In genomic region chr10:122933053-122933838, GRCm38 (mm10) we compare ENCODE assay signal across 16 mouse cellular contexts.
DNase-seq lines count a peak whose midpoint lies in the region; ATAC-seq and TF ChIP-seq lines count a peak whose summit lies in the region.
"Had no signal": no experiment of that assay in that cellular context is flagged by ENCODE, and none has a peak within 500 bp of the region (broad histone marks: within the 10 kb centered on the region; RNA-seq: fewer than 3 reads in every experiment).

No protein-coding gene starts in this region.

- no peak overlapping the region for H3K9ac ChIP-seq in forebrain, embryonic 11.5 days (ENCODE audit: low read length)
- H3K9ac ChIP-seq in forebrain, embryonic 13.5 days, result no peak overlapping the region
- H3K9ac ChIP-seq in lung, postnatal 0 days (replicated peaks; ENCODE audit: low read depth), result no peak overlapping the region
- H3K9ac ChIP-seq in hindbrain, embryonic 16.5 days (ENCODE audit: low read depth, low read length), result no peak overlapping the region
- no peak overlapping the region for H3K9ac ChIP-seq in midbrain, embryonic 16.5 days (ENCODE audit: low read depth, low read length)

- H3K4me1 ChIP-seq in forebrain, embryonic 11.5 days (replicated peaks; ENCODE audit: control insufficient read depth, insufficient read depth, low read length), result peaks cover 19% of the 10 kb centered on the region
- H3K4me1 ChIP-seq in forebrain, embryonic 13.5 days, result peaks cover 45% of the 10 kb centered on the region
- peaks cover 5% of the 10 kb centered on the region; the same call in 1 of the 2 replicates for H3K4me1 ChIP-seq in lung, postnatal 0 days (ENCODE audit: insufficient read depth, low read depth, low read length)
- H3K4me1 ChIP-seq in hindbrain, embryonic 16.5 days (ENCODE audit: control insufficient read depth, insufficient read depth, low read depth, low read length), result peaks cover 34% of the 10 kb centered on the region
- peaks cover 33% of the 10 kb centered on the region for H3K4me1 ChIP-seq in midbrain, embryonic 16.5 days (ENCODE audit: control insufficient read depth, insufficient read depth, low read length)

- intact Hi-C loops in heart, postnatal 14 days (cut with DNase I), result no loop called here

- no peak for ATAC-seq in forebrain, embryonic 11.5 days (replicated peaks; ENCODE audit: low FRiP score)
- ATAC-seq in forebrain, embryonic 13.5 days, result no peak
- peak; percentile 68 for ATAC-seq in lung, postnatal 0 days
- ATAC-seq in hindbrain, embryonic 16.5 days, result no peak
- no peak for ATAC-seq in midbrain, embryonic 16.5 days
- ATAC-seq: Patski had no signal

- no peak overlapping the region for H3K4me2 ChIP-seq in forebrain, embryonic 11.5 days (ENCODE audit: low read depth, low read length, severe bottlenecking)
- H3K4me2 ChIP-seq in forebrain, embryonic 13.5 days, result no peak overlapping the region
- no peak overlapping the region for H3K4me2 ChIP-seq in lung, postnatal 0 days (replicated peaks; ENCODE audit: low read depth, low read length)
- no peak overlapping the region for H3K4me2 ChIP-seq in hindbrain, embryonic 16.5 days (ENCODE audit: low read length)
- H3K4me2 ChIP-seq in midbrain, embryonic 16.5 days (ENCODE audit: low read length), result no peak overlapping the region

- no peaks in the 10 kb centered on the region for H3K27me3 ChIP-seq in forebrain, embryonic 11.5 days (ENCODE audit: control insufficient read depth, insufficient read depth, low read length)
- no peaks in the 10 kb centered on the region for H3K27me3 ChIP-seq in forebrain, embryonic 13.5 days
- no peaks in the 10 kb centered on the region for H3K27me3 ChIP-seq in lung, postnatal 0 days (replicated peaks; ENCODE audit: insufficient read depth, low read length)
- no peaks in the 10 kb centered on the region for H3K27me3 ChIP-seq in hindbrain, embryonic 16.5 days (replicated peaks; ENCODE audit: control insufficient read depth, insufficient read depth, low read length)
- H3K27me3 ChIP-seq in midbrain, embryonic 16.5 days (ENCODE audit: control insufficient read depth, insufficient read depth, low read depth, low read length), result no peaks in the 10 kb centered on the region
- H3K27me3 ChIP-seq: Patski had no signal

- no peaks in the 10 kb centered on the region for H3K36me3 ChIP-seq in forebrain, embryonic 11.5 days (ENCODE audit: control insufficient read depth, insufficient read depth, low read length)
- no peaks in the 10 kb centered on the region for H3K36me3 ChIP-seq in forebrain, embryonic 13.5 days (ENCODE audit: poor library complexity, severe bottlenecking)
- H3K36me3 ChIP-seq in lung, postnatal 0 days (ENCODE audit: insufficient read depth, low read length), result no peaks in the 10 kb centered on the region
- H3K36me3 ChIP-seq in hindbrain, embryonic 16.5 days (ENCODE audit: control insufficient read depth, insufficient read depth, low read length), result no peaks in the 10 kb centered on the region
- H3K36me3 ChIP-seq in midbrain, embryonic 16.5 days (ENCODE audit: control insufficient read depth, insufficient read depth, low read length), result no peaks in the 10 kb centered on the region

- no peak overlapping the region for H3K27ac ChIP-seq in forebrain, embryonic 11.5 days (ENCODE audit: low read depth, low read length)
- H3K27ac ChIP-seq in forebrain, embryonic 13.5 days, result no peak overlapping the region
- no peak overlapping the region for H3K27ac ChIP-seq in lung, postnatal 0 days (ENCODE audit: low read length)
- H3K27ac ChIP-seq in hindbrain, embryonic 16.5 days (ENCODE audit: low read depth, low read length), result peak overlapping the region; percentile 54; the same call in 1 of the 2 replicates
- H3K27ac ChIP-seq in midbrain, embryonic 16.5 days (ENCODE audit: low read length), result peak overlapping the region; percentile 38; the same call in 1 of the 2 replicates
- H3K27ac ChIP-seq: kidney, postnatal 0 days; left cerebral cortex, adult 2 months had no signal

- no peak for TF ChIP-seq CTCF in lung, postnatal 0 days (IDR thresholded peaks at IDR 0.05)

- 82% methylated on average over 15 of the region's 15 CpGs for WGBS in forebrain, embryonic 11.5 days
- WGBS in forebrain, embryonic 13.5 days, result 93% methylated on average over 15 of the region's 15 CpGs
- WGBS in lung, postnatal 0 days, result 53% methylated on average over 15 of the region's 15 CpGs
- WGBS in hindbrain, embryonic 16.5 days, result 82% methylated on average over 15 of the region's 15 CpGs
- WGBS in midbrain, embryonic 16.5 days, result 90% methylated on average over 15 of the region's 15 CpGs

- no peak for TF ChIP-seq EP300 in lung, postnatal 0 days (IDR thresholded peaks at IDR 0.05)

- H3K4me3 ChIP-seq in forebrain, embryonic 11.5 days (ENCODE audit: low read depth, low read length), result no peak overlapping the region
- no peak overlapping the region for H3K4me3 ChIP-seq in forebrain, embryonic 13.5 days
- no peak overlapping the region for H3K4me3 ChIP-seq in lung, postnatal 0 days (ENCODE audit: low read depth, low read length)
- no peak overlapping the region for H3K4me3 ChIP-seq in hindbrain, embryonic 16.5 days (ENCODE audit: low read length)
- H3K4me3 ChIP-seq in midbrain, embryonic 16.5 days (ENCODE audit: low read depth, low read length), result no peak overlapping the region
- H3K4me3 ChIP-seq: left cerebral cortex, adult 2 months had no signal

- DNase-seq in forebrain, embryonic 11.5 days (ENCODE audit: low spot score), result peak; percentile 29
- peak; percentile 55 for DNase-seq in lung, postnatal 0 days (ENCODE audit: low spot score)
- no peak for DNase-seq in lung, adult 18-20 months
- no peak for DNase-seq in heart, postnatal 14 days
- no peak for DNase-seq in right cerebral cortex, adult 18-20 months
- DNase-seq: adrenal gland, postnatal 25 days; cerebellum, adult 11-12 months; gastrocnemius, postnatal 14 days; heart, postnatal 36 days; thymus, adult 2 months had no signal

- H3K9me3 ChIP-seq in forebrain, embryonic 11.5 days (ENCODE audit: control insufficient read depth, low read length), result no peaks in the 10 kb centered on the region
- H3K9me3 ChIP-seq in forebrain, embryonic 13.5 days (replicated peaks), result no peaks in the 10 kb centered on the region
- H3K9me3 ChIP-seq in lung, postnatal 0 days (ENCODE audit: low read length), result no peaks in the 10 kb centered on the region
- H3K9me3 ChIP-seq in hindbrain, embryonic 16.5 days (ENCODE audit: control insufficient read depth, low read length), result no peaks in the 10 kb centered on the region
- H3K9me3 ChIP-seq in midbrain, embryonic 16.5 days (replicated peaks; ENCODE audit: control insufficient read depth, low read length, poor library complexity, severe bottlenecking), result no peaks in the 10 kb centered on the region

Comparison
In these comparisons a context has a peak if more than half of its experiments do, and no peak if none do; other contexts are left out.
1. DNase-seq: peak in forebrain, embryonic 11.5 days (single experiment) and lung, postnatal 0 days (single experiment); none in lung, adult 18-20 months (0 of 2), heart, postnatal 14 days (0 of 2) and right cerebral cortex, adult 18-20 months (single experiment).
2. H3K27ac ChIP-seq: peak in hindbrain, embryonic 16.5 days (single experiment) and midbrain, embryonic 16.5 days (single experiment); none in forebrain, embryonic 11.5 days (single experiment), forebrain, embryonic 13.5 days (single experiment) and lung, postnatal 0 days (single experiment).